ENCODE assay signal across 22 mouse cellular contexts in the genomic region with DNA sequence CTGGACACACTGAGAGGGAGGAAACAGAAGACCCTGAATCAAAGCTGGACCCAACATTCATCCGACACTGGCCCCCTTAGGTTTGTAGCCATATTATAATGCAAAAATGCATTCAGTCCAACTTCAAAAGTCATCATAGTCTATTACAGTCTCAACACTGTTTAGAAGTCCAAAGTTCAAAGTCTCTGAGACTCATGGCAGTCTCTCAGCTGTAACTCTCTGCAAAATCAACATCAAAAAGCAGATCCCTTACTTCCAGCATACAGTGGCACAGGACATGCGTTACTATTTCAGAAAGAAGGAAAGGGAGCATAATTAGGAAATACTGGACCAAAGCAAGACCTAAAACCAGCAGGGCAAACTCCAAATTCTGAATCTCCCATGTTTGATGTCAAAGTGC. TPM values are rescaled to one million over a fixed set of nuclear protein-coding genes. Genes with fewer than 3 reads are reported as not detected.
"Had no signal": no experiment of that assay in that cellular context is flagged by ENCODE, and none has a peak within 500 bp of the region (broad histone marks: within the 10 kb centered on the region; RNA-seq: fewer than 3 reads in every experiment).

No protein-coding gene starts in this region.

- H3K36me3 ChIP-seq: midbrain, embryonic 12.5 days; midbrain, embryonic 15.5 days; neural tube, embryonic 13.5 days had no signal

- H3K4me2 ChIP-seq: lung, embryonic 14.5 days; midbrain, embryonic 12.5 days; midbrain, embryonic 15.5 days; neural tube, embryonic 13.5 days had no signal

- H3K27me3 ChIP-seq: midbrain, embryonic 12.5 days; midbrain, embryonic 15.5 days; neural tube, embryonic 13.5 days had no signal

- ATAC-seq: hindbrain, postnatal 0 days; inflammation-experienced regulatory T-cells, adult 6 months; lung, postnatal 0 days; midbrain, embryonic 15.5 days had no signal

- H3K9ac ChIP-seq: liver, embryonic 14.5 days; lung, embryonic 14.5 days; midbrain, embryonic 12.5 days; midbrain, embryonic 15.5 days; neural tube, embryonic 13.5 days had no signal

- H3K4me1 ChIP-seq: midbrain, embryonic 12.5 days; midbrain, embryonic 15.5 days; neural tube, embryonic 13.5 days had no signal

- H3K9me3 ChIP-seq: midbrain, embryonic 12.5 days; midbrain, embryonic 15.5 days; neural tube, embryonic 13.5 days had no signal

- H3K4me3 ChIP-seq: layer of hippocampus, adult 2 months; left cerebral cortex, adult 2 months; midbrain, embryonic 12.5 days; midbrain, embryonic 15.5 days; neural tube, embryonic 13.5 days had no signal

- H3K27ac ChIP-seq: hindbrain, postnatal 0 days; kidney, postnatal 0 days; layer of hippocampus, adult 2 months; left cerebral cortex, adult 2 months; liver, embryonic 14.5 days; macrophage; midbrain, embryonic 12.5 days; midbrain, embryonic 15.5 days; neural tube, embryonic 13.5 days had no signal

- DNase-seq: kidney, adult 8-10 months; kidney, postnatal 25 days; layer of hippocampus, adult 9-11 months; lung, embryonic 14.5 days; thymus, adult 18-20 months; thymus, postnatal 36 days had no signal

RNA-seq across cellular contexts. Expression of a gene that starts 8.7 kb away (rescaled TPM):
- polyA plus RNA-seq: inflammation-experienced regulatory T-cells, adult 6 months; macrophage; midbrain, embryonic 12.5 days; midbrain, embryonic 15.5 days; small intestine, adult 2 months; urinary bladder, adult 2 months had no signal

RNA-seq across cellular contexts. Expression of a gene that starts 46.2 kb away (rescaled TPM):
- polyA plus RNA-seq: inflammation-experienced regulatory T-cells, adult 6 months; limb, embryonic 11.5 days; limb, embryonic 14.5 days; macrophage; midbrain, embryonic 12.5 days; spleen, adult 2 months; urinary bladder, adult 2 months had no signal
